Mouse (Mus musculus): ENCODE measurements at regions not wholly inside any gene's neighbourhood (a gene's known extent, or its start where the extent isn't known, plus 50 kb on each side); places are given as distances from the start of the nearest gene placed in this dataset.

- in situ Hi-C loops (cut with MboI; ENCODE audit: low pct_unique_long_range_greater_than_20kb in 1 of 2, low sequenced_read_pairs in 2 of 2, unreplicated experiment in 1 of 2): loop anchor here (10.0 to 25.0 kb wide), 2 partner anchors 1128 to 1931 kb away; partner anchors contain the start of gene Eif4a2 (in 1 of the 2)
Measured at GRCm38 (mm10) chr16:25042669-25043440, 243.8 kb upstream of the Tprg start.

GRCm38 (mm10) chr16:25044637-25045036 lies 242.0 kb upstream of the Tprg start:
- in situ Hi-C loops (cut with MboI; ENCODE audit: low pct_unique_long_range_greater_than_20kb in 1 of 2, low sequenced_read_pairs in 2 of 2, unreplicated experiment in 1 of 2): loop anchor here (10.0 to 25.0 kb wide), 2 partner anchors 1130 to 1932 kb away; partner anchors contain the start of gene Eif4a2 (in 1 of the 2)

- in situ Hi-C loops (cut with MboI; ENCODE audit: low pct_unique_long_range_greater_than_20kb in 1 of 2, low sequenced_read_pairs in 2 of 2, unreplicated experiment in 1 of 2): loop anchor here (10.0 to 25.0 kb wide), 2 partner anchors 1133 to 1935 kb away; partner anchors contain the start of gene Eif4a2 (in 1 of the 2)
Measured at GRCm38 (mm10) chr16:25047726-25048125, 238.9 kb upstream of the Tprg start.

- in situ Hi-C loops (cut with MboI; ENCODE audit: low pct_unique_long_range_greater_than_20kb in 1 of 2, low sequenced_read_pairs in 2 of 2, unreplicated experiment in 1 of 2): loop anchor here (10.0 to 25.0 kb wide), 3 partner anchors 713 to 1938 kb away; partner anchors contain the start of gene Eif4a2 (in 1 of the 2)
Measured at GRCm38 (mm10) chr16:25049928-25050510, 236.6 kb upstream of the Tprg start.

- in situ Hi-C loops (cut with MboI; ENCODE audit: low pct_unique_long_range_greater_than_20kb in 1 of 2, low sequenced_read_pairs in 2 of 2, unreplicated experiment in 1 of 2): loop anchor here in 1 of 2 experiments (25.0 kb wide), 1 partner anchor 714 kb away; no protein-coding TSS in a partner anchor
Measured at GRCm38 (mm10) chr16:25051044-25051443, 235.6 kb upstream of the Tprg start.

GRCm38 (mm10) chr16:25052428-25052827 lies 234.2 kb upstream of the Tprg start:
- in situ Hi-C loops (cut with MboI; ENCODE audit: low pct_unique_long_range_greater_than_20kb in 1 of 2, low sequenced_read_pairs in 2 of 2, unreplicated experiment in 1 of 2): loop anchor here in 1 of 2 experiments (25.0 kb wide), 1 partner anchor 715 kb away; no protein-coding TSS in a partner anchor

GRCm38 (mm10) chr16:25052917-25053343 lies 233.7 kb upstream of the Tprg start:
- in situ Hi-C loops (cut with MboI; ENCODE audit: low pct_unique_long_range_greater_than_20kb in 1 of 2, low sequenced_read_pairs in 2 of 2, unreplicated experiment in 1 of 2): loop anchor here in 1 of 2 experiments (25.0 kb wide), 1 partner anchor 716 kb away; no protein-coding TSS in a partner anchor

- in situ Hi-C loops (cut with MboI; ENCODE audit: low pct_unique_long_range_greater_than_20kb in 1 of 2, low sequenced_read_pairs in 2 of 2, unreplicated experiment in 1 of 2): loop anchor here in 1 of 2 experiments (25.0 kb wide), 1 partner anchor 717 kb away; no protein-coding TSS in a partner anchor
Measured at GRCm38 (mm10) chr16:25054304-25054703, 232.3 kb upstream of the Tprg start.

- in situ Hi-C loops (cut with MboI; ENCODE audit: low pct_unique_long_range_greater_than_20kb in 1 of 2, low sequenced_read_pairs in 2 of 2, unreplicated experiment in 1 of 2): loop anchor here in 1 of 2 experiments (25.0 kb wide), 1 partner anchor 718 kb away; no protein-coding TSS in a partner anchor
Measured at GRCm38 (mm10) chr16:25055376-25055775, 231.2 kb upstream of the Tprg start.

GRCm38 (mm10) chr16:25058051-25058747 lies 228.4 kb upstream of the Tprg start:
- in situ Hi-C loops (cut with MboI; ENCODE audit: low pct_unique_long_range_greater_than_20kb in 1 of 2, low sequenced_read_pairs in 2 of 2, unreplicated experiment in 1 of 2): loop anchor here in 1 of 2 experiments (25.0 kb wide), 1 partner anchor 721 kb away; no protein-coding TSS in a partner anchor

GRCm38 (mm10) chr16:25058812-25059501 lies 227.7 kb upstream of the Tprg start:
- in situ Hi-C loops (cut with MboI; ENCODE audit: low pct_unique_long_range_greater_than_20kb in 1 of 2, low sequenced_read_pairs in 2 of 2, unreplicated experiment in 1 of 2): loop anchor here in 1 of 2 experiments (25.0 kb wide), 1 partner anchor 722 kb away; no protein-coding TSS in a partner anchor

- in situ Hi-C loops (cut with MboI; ENCODE audit: low pct_unique_long_range_greater_than_20kb in 1 of 2, low sequenced_read_pairs in 2 of 2, unreplicated experiment in 1 of 2): loop anchor here in 1 of 2 experiments (25.0 kb wide), 1 partner anchor 722 kb away; no protein-coding TSS in a partner anchor
Measured at GRCm38 (mm10) chr16:25059504-25059992, 227.1 kb upstream of the Tprg start.

GRCm38 (mm10) chr16:25060266-25060665 lies 226.4 kb upstream of the Tprg start:
- in situ Hi-C loops (cut with MboI; ENCODE audit: low pct_unique_long_range_greater_than_20kb in 1 of 2, low sequenced_read_pairs in 2 of 2, unreplicated experiment in 1 of 2): loop anchor here (5.0 to 25.0 kb wide), 5 partner anchors 175 to 1078 kb away; partner anchors contain the start of genes Bcl6 (in 1 of the 2) and Gm37419 (in 1 of the 2)

- in situ Hi-C loops (cut with MboI; ENCODE audit: low pct_unique_long_range_greater_than_20kb in 1 of 2, low sequenced_read_pairs in 2 of 2, unreplicated experiment in 1 of 2): loop anchor here (5.0 to 25.0 kb wide), 5 partner anchors 177 to 1079 kb away; partner anchors contain the start of genes Bcl6 (in 1 of the 2) and Gm37419 (in 1 of the 2)
Measured at GRCm38 (mm10) chr16:25061631-25062030, 225.0 kb upstream of the Tprg start.

- in situ Hi-C loops (cut with MboI; ENCODE audit: low pct_unique_long_range_greater_than_20kb in 1 of 2, low sequenced_read_pairs in 2 of 2, unreplicated experiment in 1 of 2): loop anchor here (5.0 to 25.0 kb wide), 5 partner anchors 179 to 1082 kb away; partner anchors contain the start of genes Bcl6 (in 1 of the 2) and Gm37419 (in 1 of the 2)
Measured at GRCm38 (mm10) chr16:25063981-25064380, 222.6 kb upstream of the Tprg start.

- in situ Hi-C loops (cut with MboI; ENCODE audit: low pct_unique_long_range_greater_than_20kb in 1 of 2, low sequenced_read_pairs in 2 of 2, unreplicated experiment in 1 of 2): loop anchor here (5.0 to 25.0 kb wide), 5 partner anchors 180 to 1082 kb away; partner anchors contain the start of genes Bcl6 (in 1 of the 2) and Gm37419 (in 1 of the 2)
Measured at GRCm38 (mm10) chr16:25064538-25064937, 222.1 kb upstream of the Tprg start.

GRCm38 (mm10) chr16:25066822-25067221 lies 219.8 kb upstream of the Tprg start:
- in situ Hi-C loops (cut with MboI; ENCODE audit: low pct_unique_long_range_greater_than_20kb in 1 of 2, low sequenced_read_pairs in 2 of 2, unreplicated experiment in 1 of 2): loop anchor here (10.0 to 25.0 kb wide), 4 partner anchors 182 to 1082 kb away; partner anchors contain the start of genes Bcl6 (in 1 of the 2) and Gm37419 (in 1 of the 2)
